Mouse (Mus musculus): Measurements from ENCODE around the gene Alpl.

Alpl gene

DNA sequence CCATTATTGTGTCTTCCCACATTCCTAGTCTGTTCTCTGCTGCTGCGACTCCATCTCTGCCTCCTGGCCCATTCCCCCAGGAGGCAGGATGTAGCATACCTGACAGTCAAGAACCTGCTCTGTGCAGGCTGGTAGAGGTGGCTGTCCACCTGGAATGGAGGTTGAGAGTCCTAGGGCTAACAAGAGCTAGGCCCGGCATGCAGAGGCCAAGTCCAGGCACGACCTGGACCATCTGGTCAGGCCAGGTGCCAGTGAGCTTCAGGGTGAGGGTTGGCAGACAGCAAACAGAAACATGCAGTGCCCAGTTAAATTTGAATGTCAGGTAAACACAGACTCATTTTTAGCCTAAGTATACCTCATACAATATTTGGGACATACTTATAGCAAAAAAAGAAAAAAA lies 63.2 kb downstream of the Alpl start:
- DNase-seq: no peak

- DNase-seq: no peak
Observed at GRCm38 (mm10) chr4:137732361-137732760, 63.8 kb downstream of the Alpl start.

DNA sequence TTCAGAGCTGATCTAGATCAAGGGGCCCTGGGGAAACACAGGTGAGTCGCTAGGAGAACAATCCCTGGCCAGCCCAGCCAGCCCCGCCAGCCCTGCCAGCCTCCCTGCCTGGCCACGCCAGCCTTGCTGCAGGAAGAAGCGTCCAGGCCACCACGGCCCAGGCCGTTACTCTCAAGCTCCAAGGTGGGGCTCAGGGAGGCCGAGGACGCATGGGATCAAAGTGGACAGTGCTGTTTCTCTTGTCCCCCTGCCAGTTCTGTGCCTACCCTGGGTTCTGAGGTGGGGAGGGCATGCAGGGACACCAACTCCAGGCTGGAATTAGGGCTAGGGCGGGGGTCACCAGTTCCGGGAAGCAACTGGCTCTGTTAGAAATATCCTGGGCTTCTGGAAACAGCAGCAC lies 64.3 kb downstream of the Alpl start:
- no peak for DNase-seq

GRCm38 (mm10) chr4:137730757-137731156 lies 65.4 kb downstream of the Alpl start:
- no peak for DNase-seq

DNA sequence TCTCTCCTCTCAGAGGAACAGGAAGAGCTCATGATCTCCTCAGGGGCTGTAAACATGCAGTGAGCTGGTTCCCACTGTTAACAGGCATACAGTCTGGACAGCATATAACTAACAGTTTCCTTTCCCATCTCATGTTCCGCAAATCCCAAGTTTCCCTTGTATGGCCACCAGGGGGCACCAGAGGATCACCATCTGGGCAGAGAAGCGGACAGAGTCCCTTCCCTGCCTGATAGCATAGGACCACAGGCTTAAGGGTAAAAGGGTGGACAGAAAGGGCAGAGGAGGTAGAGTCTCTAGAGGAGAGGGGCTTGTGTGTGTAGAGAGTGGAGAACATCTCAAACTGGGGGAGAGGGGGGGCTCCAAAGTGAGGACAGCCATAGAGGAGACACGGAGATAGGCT lies 66.0 kb downstream of the Alpl start:
- DNase-seq: peak; percentile 90

DNA sequence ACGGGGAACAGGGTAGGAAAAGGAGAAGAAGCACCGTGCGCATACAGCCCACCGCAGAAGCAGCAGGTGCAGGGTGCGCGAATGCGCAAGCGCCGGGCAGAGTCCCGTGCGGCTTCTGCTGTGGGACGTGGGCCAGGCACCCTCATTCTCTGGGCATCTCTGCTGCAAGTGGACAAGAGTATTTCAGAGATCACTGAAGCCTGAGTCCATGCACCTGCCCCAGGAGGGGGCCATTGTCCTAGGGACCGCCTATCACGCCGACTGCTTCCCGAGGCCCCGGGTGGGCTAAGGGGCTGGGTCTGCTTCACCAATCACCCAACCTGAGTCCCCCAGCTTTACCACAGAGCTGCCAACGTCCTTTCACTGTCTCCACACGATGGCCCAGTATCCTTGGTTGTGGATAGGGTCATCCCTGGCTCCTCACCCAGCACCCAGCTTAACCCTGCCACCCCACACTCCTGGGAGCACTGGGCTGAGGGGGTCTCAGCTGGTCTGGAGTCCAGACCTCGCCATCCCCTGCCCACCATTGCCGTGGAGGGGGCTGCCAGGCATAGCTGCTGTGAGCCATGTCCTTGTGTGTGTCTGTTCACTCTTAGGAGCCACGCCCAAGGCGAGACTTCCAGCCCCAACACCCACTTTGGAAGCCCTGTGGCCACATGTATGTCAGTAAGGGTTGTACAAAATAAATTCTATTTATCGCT lies 66.9 kb downstream of the Alpl start:
- no peak for DNase-seq

- DNase-seq: peak; percentile 57
Observed at GRCm38 (mm10) chr4:137728399-137729154, 67.6 kb downstream of the Alpl start.

GRCm38 (mm10) chr4:137727506-137728187 lies 68.5 kb downstream of the Alpl start:
- peak; percentile 58 for DNase-seq

- peak; percentile 59 for DNase-seq
Observed at GRCm38 (mm10) chr4:137726739-137727505, 69.3 kb downstream of the Alpl start.

DNA sequence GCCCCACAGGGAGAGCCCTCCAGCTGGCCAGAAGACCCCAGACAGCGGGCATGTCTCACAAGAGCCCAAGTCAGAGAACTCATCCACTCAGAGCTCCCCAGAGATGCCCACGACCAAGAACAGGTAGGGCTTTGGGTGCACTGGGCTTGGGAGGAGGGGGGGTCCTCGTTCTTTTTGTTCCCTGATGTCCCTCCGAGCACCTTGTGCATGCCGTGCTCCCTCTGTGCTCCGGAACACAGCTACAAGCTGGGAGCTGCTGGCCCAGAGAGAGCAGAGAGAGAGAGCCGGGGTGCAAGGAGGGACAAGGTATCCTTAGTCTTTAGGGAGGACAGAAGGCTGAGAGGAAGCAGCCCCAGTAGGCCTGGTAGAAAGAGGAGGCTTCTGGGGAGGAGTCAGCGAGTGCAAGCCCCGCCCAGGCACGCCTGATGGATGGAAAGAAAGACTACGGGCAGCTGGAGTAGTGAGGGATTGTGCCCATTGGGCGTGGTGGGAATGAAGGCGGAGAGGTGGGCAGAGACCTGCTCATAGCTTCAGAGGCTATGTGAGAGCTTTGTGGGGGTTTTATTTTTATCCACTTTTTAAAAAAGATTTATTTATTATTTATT lies 70.5 kb downstream of the Alpl start:
- no peak for DNase-seq

DNA sequence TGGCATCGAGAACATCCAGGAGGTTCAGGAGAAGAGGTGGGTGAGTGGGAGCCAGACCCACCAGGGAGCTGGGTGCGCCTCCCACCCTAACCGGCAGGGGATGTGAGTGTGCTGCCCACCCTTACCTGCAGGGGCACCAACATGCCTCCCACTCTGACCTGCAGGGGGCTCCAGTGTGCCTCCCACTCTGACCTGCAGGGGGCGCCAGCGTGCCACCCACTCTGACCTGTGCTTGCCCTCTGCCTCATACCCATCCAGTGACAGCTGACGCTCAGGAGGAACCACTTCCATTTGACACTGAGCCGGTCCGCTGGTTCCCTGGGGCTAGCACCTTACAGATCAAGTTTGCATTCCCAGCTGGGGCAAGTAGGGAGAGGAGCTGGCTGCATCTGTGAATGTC lies 71.4 kb downstream of the Alpl start:
- DNase-seq: peak; percentile 60

- DNase-seq: no peak
Observed at GRCm38 (mm10) chr4:137724212-137724611, 72.0 kb downstream of the Alpl start.

- DNase-seq: no peak
Observed at GRCm38 (mm10) chr4:137723527-137723926, 72.7 kb downstream of the Alpl start.

GRCm38 (mm10) chr4:137722692-137723427 lies 73.3 kb downstream of the Alpl start:
- peak; percentile 82 for DNase-seq

DNA sequence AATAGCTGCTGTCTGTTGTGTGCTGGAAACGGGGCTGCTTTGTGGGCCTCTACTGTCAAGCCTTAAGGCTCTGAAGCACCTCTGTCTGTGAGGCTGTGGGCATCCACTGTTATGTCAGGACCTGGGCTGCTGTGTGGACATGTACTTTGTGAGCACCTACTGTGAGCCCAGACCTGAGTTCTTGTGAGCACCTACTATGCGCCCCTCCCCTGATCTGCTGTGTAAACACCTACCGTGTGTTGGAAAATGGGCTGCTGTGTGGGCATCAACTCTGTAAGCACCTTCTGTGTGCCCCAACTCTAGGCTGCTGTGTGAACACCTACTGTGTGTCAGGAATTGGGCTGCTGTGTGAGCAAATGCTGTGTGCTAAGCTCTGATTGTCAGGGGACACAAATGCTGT lies 74.0 kb downstream of the Alpl start:
- no peak for DNase-seq

- DNase-seq: no peak
Observed at GRCm38 (mm10) chr4:137721563-137721962, 74.6 kb downstream of the Alpl start.

DNA sequence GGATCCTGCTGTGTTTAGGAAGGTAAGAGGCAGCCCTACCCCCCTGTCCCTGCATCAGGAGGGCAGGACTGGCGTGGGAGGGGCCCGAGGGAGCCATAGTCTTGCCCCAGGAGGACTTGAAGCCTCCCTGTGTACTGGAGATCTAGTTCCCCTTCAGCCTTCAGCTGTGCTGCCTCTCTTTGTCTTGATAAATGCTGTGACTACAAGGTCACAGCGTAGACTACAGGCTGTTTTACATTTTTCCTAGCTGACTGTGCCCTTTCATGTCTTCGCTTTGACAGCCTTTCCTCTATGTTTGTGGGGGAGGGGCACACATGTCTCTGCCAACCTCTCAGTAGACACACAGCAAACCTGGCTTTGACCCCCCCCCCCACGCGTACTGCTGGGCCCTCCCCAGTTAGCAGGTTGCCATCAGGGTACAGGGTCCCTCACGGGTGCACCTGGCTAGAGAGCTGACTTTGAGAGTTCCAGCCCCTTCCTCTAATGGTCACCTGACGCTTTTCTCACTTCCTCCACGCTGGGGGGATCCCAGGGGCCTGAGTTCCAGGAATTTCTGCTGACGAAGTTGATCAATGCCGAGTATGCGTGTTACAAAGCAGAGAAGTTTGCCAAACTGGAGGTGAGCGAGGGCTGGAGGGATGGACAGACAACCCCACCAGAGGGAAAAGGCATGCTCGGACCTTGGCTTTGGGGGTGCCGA lies 76.7 kb downstream of the Alpl start:
- no peak for DNase-seq

GRCm38 (mm10) chr4:137717671-137718070 lies 78.5 kb downstream of the Alpl start:
- DNase-seq: no peak

DNA sequence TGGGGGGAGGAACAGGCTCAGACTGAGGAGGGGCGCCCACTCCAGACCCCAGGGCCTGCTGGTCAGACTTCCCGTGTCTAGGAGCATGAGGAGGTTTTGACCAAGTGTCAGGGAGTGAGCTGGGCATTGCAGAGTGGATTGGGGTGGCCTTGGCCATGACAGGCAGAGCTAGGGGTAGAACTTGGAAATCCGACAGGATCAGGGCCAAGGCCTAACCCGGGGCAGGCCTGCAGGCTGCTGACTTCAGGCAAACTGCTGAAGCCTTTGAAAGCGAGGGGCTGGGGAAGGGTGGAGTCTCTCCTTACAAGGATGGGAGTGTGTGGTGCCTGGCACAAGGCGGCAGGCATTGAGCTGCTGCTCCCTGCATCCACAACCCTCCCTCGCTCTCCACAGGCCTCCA lies 79.2 kb downstream of the Alpl start:
- no peak for DNase-seq

DNA sequence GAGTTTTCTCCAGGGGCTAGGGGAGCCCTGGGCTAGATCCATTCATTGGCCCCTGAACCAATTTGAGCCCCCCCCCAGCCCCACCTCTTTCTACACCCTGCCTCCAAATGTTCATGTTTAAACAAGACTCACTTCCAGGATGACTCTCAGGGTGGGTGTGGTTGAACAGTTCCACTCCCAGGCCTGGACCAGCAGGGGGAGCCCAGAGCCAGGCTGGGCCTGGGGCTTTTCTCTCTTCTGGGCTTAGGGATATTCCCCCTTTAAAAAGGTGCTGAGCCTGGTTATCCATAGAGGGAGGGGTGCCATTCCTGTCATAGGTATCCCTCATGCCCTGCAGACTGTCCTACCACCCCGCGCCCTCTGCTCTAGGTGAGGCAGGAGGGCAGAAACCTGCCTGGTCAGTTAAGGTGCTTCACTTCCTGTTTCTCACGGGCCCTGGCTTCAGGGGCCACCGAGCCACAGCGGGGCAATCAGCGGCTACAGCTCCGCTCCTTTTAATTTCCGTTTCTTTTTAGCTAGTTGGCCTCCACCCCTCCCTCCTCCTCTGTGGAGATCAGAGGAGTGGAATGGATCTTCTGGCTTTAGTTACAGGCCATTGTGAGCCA lies 82.1 kb downstream of the Alpl start:
- DNase-seq: no peak

GRCm38 (mm10) chr4:137712963-137713362 lies 83.2 kb downstream of the Alpl start:
- DNase-seq: no peak
